Mouse (Mus musculus) gastrocnemius, postnatal 10 days (tissue): ENCODE results near the gene Olfr39. TPM values are rescaled to one million over a fixed set of nuclear protein-coding genes. Genes with fewer than 3 reads are reported as not detected.
"Not testable (repeated sequence)": the region's sequence is repeated elsewhere in the genome, so short reads cannot be mapped to it uniquely, and the experiment has no call there.

Experiments
- DNase-seq: peaks from one replicate; pipeline ENCODE4 v3.0.0; 2021; ENCODE audit warnings: mixed read lengths
- long read RNA-seq, 2 experiments: library from polyadenylated mRNA; stranded (forward); transcript quantifications; one replicate each; pipeline ENCODE4 v2.0.0; 2021
- total RNA-seq, 2 experiments: library from RNA; stranded (reverse); gene quantifications; 2 replicates each; pipeline ENCODE4 v1.2.3; 2021

Olfr39 gene
- total RNA-seq: not detected
- long read RNA-seq, experiment 1: 0 reads
- long read RNA-seq, experiment 2: 0 reads

- DNase-seq: no peak
These were observed at the start of gene Olfr39 for GRCm38 (mm10) chr9:20282051-20282450. Olfr39 (plus strand) TSS chr9:20282351.

GRCm38 (mm10) chr9:20236819-20237218, 45.3 kb upstream of the Olfr39 start, which contains the start of gene Olfr872:
Olfr872 (plus strand) TSS chr9:20237119.
- no peak for DNase-seq

GRCm38 (mm10) chr9:20237378-20237777, 44.8 kb upstream of the Olfr39 start:
- no peak for DNase-seq

- not testable (repeated sequence) for DNase-seq
These were observed 13.4 kb downstream of the Olfr39 start for GRCm38 (mm10) chr9:20295562-20295961.

GRCm38 (mm10) chr9:20298232-20298631, 16.1 kb downstream of the Olfr39 start, which contains the start of gene Olfr873:
Olfr873 (plus strand) TSS chr9:20298532.
- no peak for DNase-seq

- DNase-seq: no peak
These were observed 53.8 kb downstream of the Olfr39 start, which contains the start of gene Olfr18 for GRCm38 (mm10) chr9:20335994-20336393. Olfr18 (minus strand) TSS chr9:20336094.

Other genes starting within 250 kb of the Olfr39 start
- gene Olfr867, start 224.8 kb upstream of the Olfr39 start, total RNA-seq: not detected
- not detected for gene Olfr868, start 183.7 kb upstream of the Olfr39 start, total RNA-seq
- not detected for gene Olfr869, start 153.3 kb upstream of the Olfr39 start, total RNA-seq
- not detected for gene Olfr870, start 108.3 kb upstream of the Olfr39 start, total RNA-seq
- gene Olfr871, start 70.1 kb upstream of the Olfr39 start, total RNA-seq: not detected
- gene Olfr872, start 45.2 kb upstream of the Olfr39 start, total RNA-seq: not detected
- not detected for gene Olfr873, start 16.2 kb downstream of the Olfr39 start, total RNA-seq
- not detected for gene Olfr18, start 53.7 kb downstream of the Olfr39 start, total RNA-seq
- gene Zfp560, start 102.8 kb downstream of the Olfr39 start, total RNA-seq: 10 to 100 TPM; 10.2 to 10.6 TPM
- 10 to 100 TPM; 12.0 to 14.7 TPM for gene Zfp26, start 177.8 kb downstream of the Olfr39 start, total RNA-seq
- 10 to 100 TPM in 1 of 2 experiments, 1 to 10 TPM in 1; 9.8 to 12.5 TPM for gene Zfp426, start 210.4 kb downstream of the Olfr39 start, total RNA-seq
- 10 to 100 TPM; 31.4 to 39.3 TPM for gene Zfp266, start 239.1 kb downstream of the Olfr39 start, total RNA-seq